Mouse (Mus musculus) thymus, adult 2 months (tissue): ENCODE results near the gene Krt32.

Experiments used
- CTCF ChIP-seq: fragments of 200-500 bp; IDR thresholded peaks from 2 replicates; pipeline ENCODE4 v1.5.1; 2012; ENCODE audit warnings: mild to moderate bottlenecking, control low read depth, low read length, moderate library complexity, borderline replicate concordance; ENCODE audit not compliant: control insufficient read depth, poor library complexity, insufficient read depth; ENCODE audit errors: extremely low read depth
- POLR2A ChIP-seq: fragments of 200-500 bp; IDR thresholded peaks from 2 replicates; pipeline ENCODE4 v1.6.1; 2012; ENCODE audit warnings: mild to moderate bottlenecking, low read length, control low read depth, moderate library complexity; ENCODE audit not compliant: control insufficient read depth, poor library complexity, insufficient read depth; ENCODE audit errors: extremely low read depth

DNA sequence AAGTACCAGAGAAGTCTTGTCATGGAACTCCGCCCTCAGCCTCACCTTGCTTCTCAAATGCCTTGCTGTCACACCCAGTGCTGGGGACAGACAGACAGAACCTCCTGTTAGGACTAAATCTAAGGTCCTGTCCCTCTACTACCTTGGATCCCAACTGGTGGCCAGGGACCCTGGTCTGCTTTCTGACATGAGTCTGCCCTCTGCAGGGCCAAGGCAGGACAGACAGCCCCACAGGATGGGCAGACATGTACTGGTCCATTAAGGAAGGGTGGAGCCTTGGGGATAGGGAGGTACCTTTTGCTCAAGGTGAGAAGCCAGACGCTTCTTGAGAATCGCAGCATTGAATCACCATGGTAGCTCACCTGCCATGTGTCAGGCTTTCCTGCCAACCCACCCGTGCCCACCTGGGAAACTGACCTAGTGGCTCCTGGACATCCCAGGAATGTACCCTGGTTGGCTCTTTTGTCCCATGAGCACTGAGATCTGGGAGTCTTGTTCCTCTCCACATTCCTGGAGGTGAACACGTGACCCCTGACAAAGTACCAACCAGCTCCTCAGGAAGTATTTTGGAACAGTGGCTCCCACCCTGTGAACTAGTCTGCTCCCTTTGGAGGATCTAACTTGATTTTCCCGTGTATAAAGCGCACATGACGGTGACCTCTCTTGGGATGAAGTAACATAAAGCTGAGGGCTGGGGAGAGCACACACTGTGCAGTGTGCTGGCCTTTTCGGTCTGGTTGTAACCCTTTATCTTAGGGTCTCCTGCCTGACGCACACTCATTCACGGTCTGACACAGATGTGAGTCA lies 25.1 kb upstream of the Krt32 start:
- TF ChIP-seq POLR2A (no peak), CTCF (no peak)
